Mouse (Mus musculus) bone marrow, adult 2 months (tissue): ENCODE data around the gene Slc38a4. TPM values are rescaled to one million over a fixed set of nuclear protein-coding genes. Genes with fewer than 3 reads are reported as not detected.

Experiments
- H3K27ac ChIP-seq: fragments of 200-500 bp; 2 replicates; pipeline ENCODE4 v1.5.1; 2012; ENCODE audit warnings: low read depth, mild to moderate bottlenecking, control low read depth, inconsistent platforms, low read length; ENCODE audit not compliant: control insufficient read depth, poor library complexity, insufficient read depth
- H3K4me1 ChIP-seq: fragments of 200-500 bp; 2 replicates; pipeline ENCODE4 v1.6.1; 2011; ENCODE audit warnings: low read length; ENCODE audit not compliant: control insufficient read depth, insufficient read depth
- H3K4me3 ChIP-seq: fragments of 200-500 bp; replicated peaks from 2 replicates; pipeline ENCODE3; 2011; ENCODE audit warnings: mild to moderate bottlenecking, low read depth, low read length, control low read depth; ENCODE audit not compliant: control insufficient read depth
- CTCF ChIP-seq: fragments of 200-500 bp; IDR thresholded peaks from 2 replicates; pipeline ENCODE4 v1.5.1; 2011; ENCODE audit warnings: low read length, control low read depth; ENCODE audit not compliant: control insufficient read depth, insufficient read depth
- POLR2A ChIP-seq: fragments of 200-500 bp; IDR thresholded peaks from 2 replicates; pipeline ENCODE4 v1.6.1; 2011; ENCODE audit warnings: low read depth, mild to moderate bottlenecking, control low read depth, low read length, borderline replicate concordance; ENCODE audit not compliant: control insufficient read depth
- WGBS: fragments of 180-500 bp; shearing (Covaris S2); methylation state at CpG from one replicate; pipeline ENCODE4 v1.1.7; 2018; 5-methylcytosine and 5-hydroxymethylcytosine counted together
- polyA plus RNA-seq: library from polyadenylated mRNA; stranded (reverse); fragments of >200 nt; gene quantifications from 2 replicates; pipeline ENCODE4 v1.2.4, GENCODE M21; 2011; ENCODE audit warnings: low replicate concordance; ENCODE audit not compliant: missing spikeins, insufficient read depth, insufficient read length

Slc38a4 gene
- polyA plus RNA-seq, 1 experiment: 10.4 TPM

DNA sequence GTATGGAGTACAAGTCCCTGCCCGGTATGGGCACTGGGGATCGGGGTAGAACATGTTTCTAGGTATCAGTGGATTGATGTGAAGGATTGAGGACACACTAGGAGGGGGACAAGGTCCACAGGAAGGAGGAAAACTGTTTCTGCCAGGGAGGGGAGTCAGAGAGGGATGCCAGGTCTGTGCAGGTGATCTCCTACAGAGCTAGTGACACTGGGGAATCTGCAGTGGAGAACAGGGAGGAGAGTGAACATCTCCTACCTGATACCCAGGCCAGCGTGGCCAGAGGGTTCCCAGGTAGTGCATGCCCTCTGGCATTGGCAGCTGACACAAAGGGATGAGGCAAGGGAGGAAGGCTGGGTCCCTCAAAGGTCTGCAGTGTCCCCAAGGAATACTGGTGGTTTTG, 89.4 kb downstream of the Slc38a4 start:
- WGBS: 80% methylated on average over 3 of the region's 3 CpGs
- H3K27ac ChIP-seq: no peak overlapping the region
- H3K4me1 ChIP-seq: no peaks in the 10 kb centered on the region
- H3K4me3 ChIP-seq: no peak overlapping the region
- TF ChIP-seq POLR2A (no peak), CTCF (no peak)

DNA sequence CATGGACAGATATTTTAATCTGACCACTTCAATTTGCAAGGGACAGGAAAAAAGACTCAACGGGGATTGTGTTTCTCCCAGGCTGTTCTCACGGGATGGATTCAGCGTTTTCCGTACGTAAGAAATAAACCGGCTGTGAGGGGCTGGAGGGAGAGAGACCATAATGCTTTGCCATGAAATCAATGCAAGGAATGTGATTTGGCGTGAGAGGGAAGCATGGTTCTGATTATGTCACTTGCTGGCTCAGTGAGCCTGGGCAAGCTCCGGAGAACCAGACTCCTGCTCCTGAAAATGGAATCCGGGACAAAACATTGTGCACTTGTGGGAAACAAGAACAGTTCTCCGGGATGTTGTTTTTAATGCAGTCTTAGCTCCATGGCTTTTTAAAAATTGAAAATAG, 92.0 kb downstream of the Slc38a4 start:
- 86% methylated on average over 10 of the region's 10 CpGs for WGBS
- TF ChIP-seq POLR2A: no peak
- TF ChIP-seq CTCF: no peak
- Histone ChIP-seq H3K27ac (no peak overlapping the region), H3K4me1 (no peaks in the 10 kb centered on the region; the same call in 1 of the 2 replicates), H3K4me3 (no peak overlapping the region)

DNA sequence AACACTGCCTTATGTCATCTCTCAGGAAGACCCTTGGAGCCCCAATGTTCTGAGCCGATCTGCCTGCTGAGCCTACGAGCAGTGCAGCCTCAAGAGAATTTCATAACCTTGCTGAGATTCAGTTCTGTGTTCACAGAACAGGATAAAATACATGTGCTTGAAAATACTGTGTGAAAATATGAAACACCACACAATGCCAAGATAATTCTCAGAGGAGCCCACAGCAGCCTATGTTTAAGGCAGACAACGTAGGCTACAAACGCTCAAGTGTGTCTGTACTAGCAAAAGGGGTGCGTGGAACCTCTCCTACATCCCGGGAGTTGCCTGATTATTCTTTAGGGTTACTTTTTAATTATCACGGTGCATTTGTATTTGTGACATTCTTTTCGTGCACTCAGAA, 92.4 kb downstream of the Slc38a4 start:
- WGBS: 81% methylated on average over 8 of the region's 8 CpGs
- H3K27ac ChIP-seq: no peak overlapping the region

DNA sequence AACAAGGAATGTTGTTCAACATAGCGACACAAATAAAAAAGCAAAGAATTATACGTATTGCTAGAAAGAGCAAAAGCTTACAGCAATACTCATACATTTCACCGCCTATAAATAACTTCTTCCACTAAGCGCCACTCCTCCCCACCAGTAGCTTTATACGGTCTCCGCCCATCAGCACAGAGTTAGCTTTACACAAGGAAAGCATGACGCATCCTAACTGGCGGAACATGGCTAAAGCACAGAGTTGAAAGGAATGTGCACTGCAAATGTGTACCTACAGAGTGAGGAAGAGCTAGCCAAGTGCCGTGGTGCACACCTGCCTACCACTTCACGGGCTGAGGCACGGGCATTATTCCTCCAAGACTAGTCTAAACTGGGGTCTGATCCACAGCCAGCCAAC, 95.4 kb downstream of the Slc38a4 start:
- 86% methylated on average over 11 of the region's 11 CpGs for WGBS
- Histone ChIP-seq H3K27ac (no peak overlapping the region), H3K4me3 (no peak overlapping the region), H3K4me1 (no peaks in the 10 kb centered on the region; the same call in 1 of the 2 replicates)
- TF ChIP-seq POLR2A (no peak), CTCF (no peak)

More for the DNA sequence above, 92.4 kb downstream of the Slc38a4 start:
- Histone ChIP-seq H3K4me1 (no peaks in the 10 kb centered on the region; the same call in 1 of the 2 replicates), H3K4me3 (no peak overlapping the region)
- TF ChIP-seq CTCF: no peak
- no peak for TF ChIP-seq POLR2A

DNA sequence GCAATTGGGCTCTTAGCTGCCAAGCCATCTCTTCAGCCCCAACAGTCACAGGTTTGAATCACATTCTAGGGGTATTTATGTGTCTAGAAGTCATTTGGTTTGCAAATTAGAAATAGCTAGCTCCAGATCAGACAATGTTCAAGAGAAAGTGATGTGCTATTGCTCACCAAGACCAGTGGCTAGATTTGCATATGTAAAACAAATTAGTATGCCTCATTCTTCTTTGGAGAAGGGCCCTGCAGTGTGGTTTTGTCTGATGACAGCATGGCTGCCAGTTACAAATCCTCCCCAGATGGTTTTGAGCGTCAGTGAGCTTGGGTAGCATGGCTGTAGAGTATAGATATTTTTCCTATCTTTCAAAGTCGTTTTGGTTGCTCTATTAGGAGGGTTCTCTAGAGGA, 96.5 kb downstream of the Slc38a4 start:
- no peak overlapping the region for H3K27ac ChIP-seq
- WGBS: 52% methylated on average over 2 of the region's 2 CpGs
- no peaks in the 10 kb centered on the region; the same call in 1 of the 2 replicates for H3K4me1 ChIP-seq
- TF ChIP-seq CTCF: no peak
- TF ChIP-seq POLR2A: no peak
- no peak overlapping the region for H3K4me3 ChIP-seq

DNA sequence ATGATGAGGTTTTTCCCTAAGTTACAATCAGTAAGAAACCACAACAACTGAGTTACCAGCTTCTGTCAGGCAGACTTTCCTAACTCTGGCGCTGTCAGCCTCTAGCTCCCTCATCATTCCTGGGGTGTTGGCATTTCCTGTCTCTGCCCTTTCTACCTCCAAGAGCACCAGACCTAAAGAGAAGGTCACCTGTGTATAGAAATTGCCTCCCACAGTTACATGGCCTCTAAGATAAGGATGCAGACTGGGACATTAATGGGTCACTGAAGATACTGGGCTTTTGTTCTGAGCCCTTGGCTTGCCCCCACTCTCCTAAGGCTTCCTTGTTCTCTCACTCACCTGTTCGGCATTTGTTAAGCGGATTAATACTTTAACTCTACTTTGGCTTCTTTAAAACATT, 99.1 kb downstream of the Slc38a4 start:
- Histone ChIP-seq H3K27ac (no peak overlapping the region), H3K4me1 (no peaks in the 10 kb centered on the region; the same call in 1 of the 2 replicates), H3K4me3 (no peak overlapping the region)
- TF ChIP-seq CTCF (no peak), POLR2A (no peak)
- WGBS: 71% methylated on average over 3 of the region's 3 CpGs

DNA sequence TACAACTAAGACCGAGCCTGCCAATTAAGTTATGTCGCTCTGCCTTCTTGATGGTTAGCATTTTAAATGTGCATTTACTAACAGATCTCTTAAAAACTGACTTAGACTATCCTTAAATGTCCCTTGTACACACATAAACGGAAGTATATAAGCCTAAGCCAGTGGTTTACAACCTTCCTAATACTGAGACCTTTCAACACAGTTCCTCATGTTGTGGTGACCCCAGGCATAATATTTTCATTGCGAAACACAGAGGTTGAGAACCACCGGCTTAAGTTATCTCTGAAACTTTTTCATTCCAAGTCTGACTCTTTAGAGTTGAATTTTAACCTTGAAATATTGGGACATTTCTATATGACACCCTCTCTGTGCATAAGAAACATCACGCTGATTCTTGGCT, 101.4 kb downstream of the Slc38a4 start:
- 49% methylated on average over 6 of the region's 6 CpGs for WGBS
- H3K4me1 ChIP-seq: no peaks in the 10 kb centered on the region; the same call in 1 of the 2 replicates
- TF ChIP-seq POLR2A (no peak), CTCF (no peak)
- H3K4me3 ChIP-seq: no peak overlapping the region
- H3K27ac ChIP-seq: no peak overlapping the region

DNA sequence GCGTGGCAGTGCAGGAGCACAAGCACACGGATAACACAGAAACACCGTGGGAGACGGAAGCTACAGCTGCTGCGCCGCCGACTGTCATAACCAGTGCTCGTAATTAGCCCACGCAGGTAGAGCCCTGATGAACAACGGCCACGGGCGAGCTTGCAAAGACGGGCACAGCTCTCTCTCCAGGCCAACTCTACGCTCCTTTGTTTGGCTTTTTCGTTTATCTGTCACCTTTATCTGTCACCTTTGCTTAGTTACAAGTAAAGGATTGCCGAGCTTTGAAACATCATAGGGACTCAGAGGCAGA, 101.9 kb downstream of the Slc38a4 start:
- Histone ChIP-seq H3K4me1 (no peaks in the 10 kb centered on the region; the same call in 1 of the 2 replicates), H3K4me3 (no peak overlapping the region), H3K27ac (no peak overlapping the region)
- WGBS: 56% methylated on average over 16 of the region's 16 CpGs
- TF ChIP-seq CTCF (no peak), POLR2A (no peak)

DNA sequence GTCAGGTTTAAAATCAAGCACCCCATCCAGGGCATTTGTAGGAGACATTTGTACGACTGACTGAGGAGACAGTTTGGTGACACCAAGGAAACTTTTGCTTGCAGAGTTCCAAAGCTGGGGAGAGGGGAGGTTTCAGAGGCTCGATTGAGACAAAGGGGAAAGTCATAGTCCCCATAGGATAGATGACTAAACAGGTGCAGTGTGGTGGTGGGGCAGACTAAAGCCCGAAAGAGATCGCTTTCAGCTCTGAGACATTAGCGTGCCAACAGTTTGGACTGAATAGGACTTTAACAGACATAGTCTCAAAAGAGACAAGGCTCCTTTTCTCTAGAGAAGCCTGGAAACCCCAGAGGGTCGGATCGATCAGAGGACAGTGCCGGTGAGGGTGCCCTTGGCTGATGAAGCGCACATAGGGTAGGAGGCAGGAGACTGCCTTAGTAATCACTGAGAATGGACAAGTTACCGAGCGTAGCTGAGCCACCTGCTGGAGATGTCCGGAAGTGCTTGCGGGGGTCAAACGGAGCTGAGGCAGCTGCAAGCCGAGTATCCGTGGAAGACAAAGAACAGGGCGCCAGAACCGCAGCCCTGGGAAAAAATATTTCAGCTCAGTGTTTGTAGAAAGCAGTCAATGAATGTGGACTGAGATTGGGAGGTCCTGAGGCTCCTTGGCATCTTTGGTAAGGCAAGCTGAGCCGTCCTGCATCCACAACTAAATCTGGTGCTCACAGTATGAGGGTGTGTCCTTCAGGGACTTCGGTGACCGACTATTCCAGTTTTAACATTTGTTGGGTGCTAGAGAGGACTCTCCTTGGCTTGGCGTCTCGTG, 102.4 kb downstream of the Slc38a4 start:
- Histone ChIP-seq H3K4me3 (no peak overlapping the region), H3K4me1 (no peaks in the 10 kb centered on the region), H3K27ac (no peak overlapping the region)
- no peak for TF ChIP-seq POLR2A
- TF ChIP-seq CTCF: peak; percentile 77
- WGBS: 28% methylated on average over 23 of the region's 23 CpGs

DNA sequence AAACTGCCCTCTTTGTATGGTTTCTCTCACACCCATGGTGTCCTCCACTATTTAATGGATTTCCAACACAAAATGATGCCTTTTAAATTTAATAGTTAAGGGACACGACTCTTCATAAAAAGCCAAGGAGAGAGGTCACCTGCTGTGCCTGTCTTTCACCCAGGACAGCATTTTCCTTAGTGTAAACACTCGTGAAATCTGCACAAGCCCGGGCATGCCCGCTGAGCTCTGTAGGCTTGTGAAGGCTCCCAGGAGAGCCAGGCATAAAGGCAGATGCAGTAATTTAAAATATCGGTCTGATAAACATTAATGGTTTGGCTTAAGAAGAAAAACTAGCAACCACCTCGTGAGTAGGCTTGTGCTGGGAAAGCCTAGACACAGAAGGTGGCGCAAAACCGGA, 103.3 kb downstream of the Slc38a4 start:
- 74% methylated on average over 8 of the region's 8 CpGs for WGBS

More for the DNA sequence above, 103.3 kb downstream of the Slc38a4 start:
- no peak for TF ChIP-seq CTCF
- no peak for TF ChIP-seq POLR2A
- H3K4me1 ChIP-seq: no peaks in the 10 kb centered on the region
- H3K4me3 ChIP-seq: no peak overlapping the region
- no peak overlapping the region for H3K27ac ChIP-seq
